Mouse (Mus musculus) naive thymus-derived CD4-positive, alpha-beta T cell, adult 2 months (primary cell): ENCODE measurements around the gene Impg2.

ENCODE experiments used
- DNase-seq: peaks from one replicate; pipeline ENCODE4 v3.0.0-alpha.2; 2011; ENCODE audit warnings: low read depth

The Impg2 gene

DNA sequence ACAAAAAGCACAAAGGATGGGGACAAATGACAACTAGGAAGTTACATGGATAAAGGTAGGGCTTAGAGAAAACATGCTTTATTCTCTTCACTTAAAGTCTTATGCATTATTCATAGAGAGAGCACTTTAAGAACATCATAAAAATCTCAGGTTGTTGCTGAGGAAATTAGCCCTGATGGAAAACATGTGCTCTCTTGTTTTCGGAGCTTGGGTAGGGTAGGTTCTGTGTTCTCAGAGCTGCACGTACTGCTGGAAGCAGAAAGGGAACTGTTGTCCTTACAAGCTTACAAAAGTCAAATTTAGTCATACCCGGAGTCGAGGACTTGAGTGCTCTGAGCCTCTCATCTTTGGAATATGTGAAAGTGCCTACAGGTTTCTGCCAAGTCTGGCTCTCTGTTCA is 98.9 kb downstream of the Impg2 start:
- no peak for DNase-seq

DNA sequence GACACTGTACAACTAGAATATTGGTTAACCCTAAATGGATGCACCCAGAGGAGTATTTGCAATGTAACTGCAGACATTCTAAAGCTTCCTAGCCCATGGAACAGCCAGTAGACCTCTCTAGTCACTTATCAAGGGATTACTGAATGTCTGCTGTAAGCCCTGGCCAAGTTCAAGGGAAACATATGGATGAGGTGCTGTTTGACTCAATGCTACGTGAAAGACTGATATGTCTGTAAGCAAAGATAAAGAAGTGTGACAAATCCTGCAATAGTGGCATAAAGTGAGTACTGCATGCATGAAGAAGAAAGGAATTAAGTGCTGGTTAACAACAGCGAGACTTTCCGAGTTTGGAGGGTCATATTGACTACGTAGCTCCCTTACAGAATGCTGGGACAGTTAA is 100.1 kb downstream of the Impg2 start:
- DNase-seq = no peak

DNA sequence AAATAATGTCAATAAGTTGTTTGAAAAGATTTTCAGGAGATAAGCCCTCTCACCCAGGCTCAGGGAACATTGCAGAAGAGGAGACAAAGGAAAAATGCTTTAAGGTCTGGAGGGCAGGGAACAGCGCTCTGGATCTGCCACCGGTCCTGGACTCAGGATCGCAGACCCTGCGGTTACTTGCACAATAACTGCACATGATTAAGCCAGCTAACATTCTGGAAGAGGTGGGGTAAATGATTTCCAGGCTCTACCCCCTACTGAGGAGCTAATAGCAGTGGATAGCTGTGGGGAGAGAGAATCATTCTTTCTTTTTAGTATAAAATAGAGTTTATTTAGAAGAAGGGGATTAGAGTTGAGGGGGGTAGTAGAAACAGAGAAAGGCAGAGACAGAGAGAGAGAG is 103.5 kb downstream of the Impg2 start:
- no peak for DNase-seq

DNA sequence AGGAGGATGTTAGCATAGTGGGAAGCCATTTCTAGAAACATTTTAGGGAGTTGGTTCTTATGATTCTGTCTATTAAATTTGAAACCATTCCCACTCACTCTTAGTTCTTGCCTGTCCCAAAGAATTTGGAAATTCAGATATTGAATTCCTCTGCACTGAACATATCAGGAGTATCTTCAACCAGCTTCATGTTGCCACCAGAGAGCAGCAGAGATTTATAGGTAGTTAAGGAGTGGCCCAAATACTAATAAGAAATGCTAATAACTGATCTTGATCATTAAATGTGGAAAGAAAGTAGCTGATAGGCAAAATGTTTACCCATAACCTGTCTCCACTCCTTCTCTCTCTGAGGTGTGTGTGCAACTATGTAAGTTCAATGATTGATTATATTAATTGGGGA is 107.2 kb downstream of the Impg2 start:
- DNase-seq = no peak
